Mouse (Mus musculus) urinary bladder, adult 2 months (tissue): Measurements from ENCODE around the gene Setd5. TPM values are rescaled to one million over a fixed set of nuclear protein-coding genes. Genes with fewer than 3 reads are reported as not detected.
A peak's percentile ranks its signal among the peaks of the same experiment; 100 is the strongest.

Source experiments
- DNase-seq: peaks from one replicate; pipeline ENCODE4 v3.0.0; 2022; ENCODE audit warnings: low spot score
- polyA plus RNA-seq: library from polyadenylated mRNA; depleted of rRNA; stranded (reverse); fragments of >200 nt; gene quantifications from 2 replicates; pipeline ENCODE4 v1.2.3, GENCODE M21; 2012; rRNA removed

The Setd5 gene
- polyA plus RNA-seq: 41.4 and 49.9 TPM in 2 replicates

- DNase-seq: peak; percentile 100
These were observed at the start of gene Setd5 for GRCm38 (mm10) chr6:113076686-113077516. Gene Setd5 (plus strand): TSS chr6:113077365.

GRCm38 (mm10) chr6:113027446-113027845 is 49.7 kb upstream of the Setd5 start:
- DNase-seq: no peak

GRCm38 (mm10) chr6:113029006-113029405 is 48.2 kb upstream of the Setd5 start:
- no peak for DNase-seq

- DNase-seq: no peak
These were observed 46.6 kb upstream of the Setd5 start for GRCm38 (mm10) chr6:113030553-113030952.

GRCm38 (mm10) chr6:113030970-113031660 is 46.0 kb upstream of the Setd5 start:
- no peak for DNase-seq

- DNase-seq: no peak
These were observed 45.0 kb upstream of the Setd5 start for GRCm38 (mm10) chr6:113032121-113032520.

- DNase-seq: no peak
These were observed 44.0 kb upstream of the Setd5 start for GRCm38 (mm10) chr6:113033185-113033584.

GRCm38 (mm10) chr6:113034466-113034865 is 42.7 kb upstream of the Setd5 start:
- no peak for DNase-seq

GRCm38 (mm10) chr6:113036463-113037175 is 40.5 kb upstream of the Setd5 start:
- no peak for DNase-seq

- peak; percentile 35 for DNase-seq
These were observed 39.0 kb upstream of the Setd5 start for GRCm38 (mm10) chr6:113037946-113038734.

- no peak for DNase-seq
These were observed 38.5 kb upstream of the Setd5 start for GRCm38 (mm10) chr6:113038735-113039058.

GRCm38 (mm10) chr6:113040319-113040718 is 36.8 kb upstream of the Setd5 start:
- no peak for DNase-seq

GRCm38 (mm10) chr6:113041215-113041990 is 35.8 kb upstream of the Setd5 start:
- no peak for DNase-seq

- peak; percentile 30 for DNase-seq
These were observed 31.6 kb upstream of the Setd5 start for GRCm38 (mm10) chr6:113045575-113045974.

- peak; percentile 95 for DNase-seq
These were observed 30.9 kb upstream of the Setd5 start, which contains the start of gene Thumpd3 for GRCm38 (mm10) chr6:113046041-113046975. Gene Thumpd3 (plus strand): TSS chr6:113046225.

GRCm38 (mm10) chr6:113047016-113047746 is 30.0 kb upstream of the Setd5 start:
- DNase-seq: no peak

- DNase-seq: no peak
These were observed 28.8 kb upstream of the Setd5 start for GRCm38 (mm10) chr6:113048371-113048770.

GRCm38 (mm10) chr6:113049159-113049558 is 28.0 kb upstream of the Setd5 start:
- DNase-seq: no peak

GRCm38 (mm10) chr6:113052972-113053371 is 24.2 kb upstream of the Setd5 start:
- no peak for DNase-seq
